Mouse (Mus musculus) CH12.LX (cell line): ENCODE results near the gene Cend1.

ENCODE experiments used
- CHD1 ChIP-seq: IDR thresholded peaks from 2 replicates; pipeline ENCODE4 v1.6.1; 2012; ENCODE audit warnings: low read depth, low read length, improper control_type of control experiment, inconsistent platforms
- CHD2 ChIP-seq: IDR thresholded peaks from 2 replicates; pipeline ENCODE4 v1.6.1; 2011; ENCODE audit warnings: low read length, improper control_type of control experiment
- CTCF ChIP-seq, 2 experiments: IDR thresholded peaks in 1 of 2; conservative IDR thresholded peaks in 1 of 2; 2 replicates each; pipeline ENCODE4 v1.5.1; 2011 to 2012; ENCODE audit warnings: low read depth in 2 of 2, low read length in 2 of 2, improper control_type of control experiment in 1 of 2, inconsistent platforms in 1 of 2, mild to moderate bottlenecking in 1 of 2, moderate library complexity in 1 of 2
- EP300 ChIP-seq: IDR thresholded peaks from 2 replicates; pipeline ENCODE4 v1.6.1; 2011; ENCODE audit warnings: low read length, improper control_type of control experiment
- MAX ChIP-seq: IDR thresholded peaks from 2 replicates; pipeline ENCODE4 v1.6.1; 2011; ENCODE audit warnings: low read length, improper control_type of control experiment
- NELFE ChIP-seq: IDR thresholded peaks from 2 replicates; pipeline ENCODE4 v1.6.1; 2011; ENCODE audit warnings: low read depth, low read length, improper control_type of control experiment
- POLR2A ChIP-seq: IDR thresholded peaks from 2 replicates; pipeline ENCODE4 v1.6.1; 2011; ENCODE audit warnings: low read depth, mild to moderate bottlenecking, improper control_type of control experiment, low read length
- SIN3A ChIP-seq: IDR thresholded peaks from 2 replicates; pipeline ENCODE4 v1.6.1; 2012; ENCODE audit warnings: low read length, improper control_type of control experiment, inconsistent platforms
- ZC3H11A ChIP-seq: IDR thresholded peaks from 2 replicates; pipeline ENCODE4 v1.6.1; 2012; ENCODE audit warnings: low read depth, mild to moderate bottlenecking, inconsistent platforms, low read length, improper control_type of control experiment
- ZKSCAN1 ChIP-seq: IDR thresholded peaks from 2 replicates; pipeline ENCODE4 v1.6.1; 2012; ENCODE audit warnings: low read depth, inconsistent platforms, low read length, improper control_type of control experiment, borderline replicate concordance
- ZNF384 ChIP-seq: IDR thresholded peaks from 2 replicates; pipeline ENCODE4 v1.6.1; 2012; ENCODE audit warnings: low read depth, low read length, improper control_type of control experiment, inconsistent platforms

- TF ChIP-seq CTCF (conservative IDR thresholded peaks at IDR 0.05 in 1 of 2, IDR thresholded peaks at IDR 0.05 in 1 of 2; ENCODE audit: low read depth in 2 of 2, low read length in 2 of 2) (no peak), ZKSCAN1 (no peak), SIN3A (no peak), EP300 (no peak), POLR2A (no peak), ZNF384 (no peak), CHD2 (no peak), MAX (no peak), NELFE (no peak), ZC3H11A (no peak), CHD1 (no peak)
Observed at GRCm38 (mm10) chr7:141439140-141439679, 9.9 kb upstream of the Cend1 start.
